Mouse (Mus musculus) kidney, adult 2 months (tissue): ENCODE measurements around the gene Actl10.

Experiments
- CTCF ChIP-seq: fragments of 200-500 bp; conservative IDR thresholded peaks from 2 replicates; pipeline ENCODE4 v1.5.1; 2011; ENCODE audit warnings: low read depth, mild to moderate bottlenecking, control low read depth, low read length, moderate library complexity, mixed read lengths; ENCODE audit not compliant: insufficient read depth, insufficient read length
- POLR2A ChIP-seq: fragments of 200-500 bp; IDR thresholded peaks from one replicate; pipeline ENCODE4 v1.6.1; 2011; ENCODE audit warnings: low read depth, low read length, control low read depth

- no peak for TF ChIP-seq CTCF
- TF ChIP-seq POLR2A, result no peak
Observed at GRCm38 (mm10) chr2:154558264-154559039, 6.9 kb downstream of the Actl10 start, which contains the start of gene Necab3.
